Mouse (Mus musculus) spleen, adult 12 weeks (tissue): ENCODE results near the gene Rftn1.

Experiments used
- DNase-seq: peaks from one replicate; pipeline ENCODE4 v3.0.0; 2022; ENCODE audit warnings: low spot score

The Rftn1 gene

DNA sequence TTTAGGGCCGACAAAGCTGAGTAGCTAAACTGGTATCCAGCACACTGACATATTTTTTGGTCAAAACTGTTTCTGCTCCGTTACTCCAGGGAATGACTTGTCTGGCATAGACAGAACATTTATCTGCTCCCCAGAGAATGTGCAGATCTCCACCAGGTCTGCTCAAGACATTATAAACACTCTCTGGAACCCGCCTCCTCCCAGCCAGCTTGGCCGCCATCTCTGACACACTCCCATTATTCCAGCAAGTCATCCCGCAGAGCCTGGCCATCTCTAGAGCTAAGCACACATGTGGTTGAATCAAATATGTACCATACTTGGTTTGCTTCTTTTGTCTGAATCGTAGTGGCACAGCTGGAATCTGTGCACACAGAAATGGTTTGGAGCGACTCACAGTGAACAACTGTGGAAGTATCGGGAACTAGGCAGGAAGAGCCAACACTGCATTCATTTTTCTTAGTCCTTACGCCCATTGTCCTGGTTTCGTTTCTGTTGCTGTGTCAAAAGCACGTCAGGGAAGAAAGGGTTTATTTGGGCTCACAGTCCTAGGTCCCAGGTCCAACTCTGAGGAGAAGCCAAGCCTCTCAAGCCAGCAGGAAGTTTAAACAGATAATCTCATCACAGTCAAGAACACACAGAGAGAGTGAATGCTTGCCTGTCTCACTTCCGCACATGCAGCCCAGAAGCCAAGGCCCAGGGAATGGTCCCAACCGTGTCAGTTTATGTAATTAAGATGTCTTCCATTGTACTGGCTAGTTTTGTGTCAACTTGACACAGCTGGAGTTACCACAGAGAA lies 126.4 kb downstream of the Rftn1 start:
- DNase-seq: no peak

- no peak for DNase-seq
These were observed 127.8 kb downstream of the Rftn1 start for GRCm38 (mm10) chr17:50062649-50063048.

DNA sequence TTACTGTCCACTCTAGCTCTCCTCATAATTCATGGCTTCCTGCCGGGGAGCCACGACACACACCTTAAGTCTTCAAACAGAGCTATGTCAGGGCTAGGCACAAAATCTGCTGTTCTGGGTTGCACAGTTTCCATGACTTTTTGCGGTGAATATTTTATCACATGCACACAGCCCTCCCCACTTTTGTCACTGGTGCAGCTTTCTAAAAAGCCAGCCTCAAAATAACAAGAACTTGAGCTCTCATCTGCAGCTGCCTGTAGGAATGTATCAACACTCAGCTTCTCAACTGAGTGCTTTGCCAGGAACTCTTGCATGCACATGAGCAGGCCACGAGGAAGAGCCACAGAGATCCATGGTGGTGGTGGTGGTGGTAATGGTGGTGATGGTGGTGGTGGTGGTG lies 129.0 kb downstream of the Rftn1 start:
- no peak for DNase-seq

- DNase-seq: no peak
These were observed 130.3 kb downstream of the Rftn1 start for GRCm38 (mm10) chr17:50060220-50060619.

GRCm38 (mm10) chr17:50059417-50059816 lies 131.1 kb downstream of the Rftn1 start:
- DNase-seq: no peak

DNA sequence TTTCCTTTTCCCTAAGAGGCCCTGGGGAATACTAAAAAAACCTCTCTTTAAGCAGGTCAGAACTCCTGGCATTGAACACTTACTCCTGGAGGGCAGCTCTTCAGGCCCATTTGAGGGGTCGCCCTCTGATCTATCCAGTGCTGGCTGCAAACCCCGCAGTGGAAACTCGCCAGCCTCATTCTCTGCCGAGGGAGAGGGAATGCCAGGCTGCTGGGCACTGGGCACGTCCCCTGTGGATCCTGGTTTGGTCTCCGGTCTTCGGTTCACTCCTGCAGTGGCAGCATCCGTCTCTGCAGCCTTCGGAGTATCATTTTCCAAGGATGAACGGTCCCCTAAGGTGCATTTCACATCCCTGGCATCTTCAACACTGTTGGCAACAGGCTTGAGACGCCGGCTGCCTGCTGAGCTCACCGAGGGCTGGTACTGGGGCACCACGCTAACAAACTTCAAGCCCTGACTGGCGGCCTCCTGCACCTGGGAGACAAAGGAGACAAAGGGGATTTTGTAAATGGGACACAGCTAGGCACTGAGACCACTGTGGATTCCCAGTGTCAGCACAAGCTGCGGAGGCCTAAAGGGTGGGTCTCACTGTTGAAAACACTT lies 135.2 kb downstream of the Rftn1 start:
- no peak for DNase-seq

DNA sequence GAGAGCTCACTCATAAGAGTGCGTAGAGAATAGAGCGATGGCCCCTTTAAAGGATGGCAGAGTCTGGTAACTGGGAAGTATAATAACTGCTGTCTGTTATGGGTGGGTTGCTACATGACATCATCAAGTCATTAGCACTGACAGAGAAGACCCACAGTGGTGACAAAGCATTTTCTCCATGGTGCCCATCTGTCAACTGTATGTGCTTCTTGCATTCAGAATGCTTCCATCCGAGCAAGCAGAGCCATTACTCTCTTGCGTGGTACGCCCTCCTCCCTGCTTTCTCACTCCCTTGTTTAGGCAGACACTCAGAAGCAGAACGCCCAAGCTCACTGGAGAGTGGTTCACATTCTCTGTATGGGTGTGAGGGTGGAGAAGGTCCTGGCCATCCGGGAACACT lies 135.9 kb downstream of the Rftn1 start:
- DNase-seq: no peak

- DNase-seq: no peak
These were observed 136.5 kb downstream of the Rftn1 start for GRCm38 (mm10) chr17:50053961-50054360.

DNA sequence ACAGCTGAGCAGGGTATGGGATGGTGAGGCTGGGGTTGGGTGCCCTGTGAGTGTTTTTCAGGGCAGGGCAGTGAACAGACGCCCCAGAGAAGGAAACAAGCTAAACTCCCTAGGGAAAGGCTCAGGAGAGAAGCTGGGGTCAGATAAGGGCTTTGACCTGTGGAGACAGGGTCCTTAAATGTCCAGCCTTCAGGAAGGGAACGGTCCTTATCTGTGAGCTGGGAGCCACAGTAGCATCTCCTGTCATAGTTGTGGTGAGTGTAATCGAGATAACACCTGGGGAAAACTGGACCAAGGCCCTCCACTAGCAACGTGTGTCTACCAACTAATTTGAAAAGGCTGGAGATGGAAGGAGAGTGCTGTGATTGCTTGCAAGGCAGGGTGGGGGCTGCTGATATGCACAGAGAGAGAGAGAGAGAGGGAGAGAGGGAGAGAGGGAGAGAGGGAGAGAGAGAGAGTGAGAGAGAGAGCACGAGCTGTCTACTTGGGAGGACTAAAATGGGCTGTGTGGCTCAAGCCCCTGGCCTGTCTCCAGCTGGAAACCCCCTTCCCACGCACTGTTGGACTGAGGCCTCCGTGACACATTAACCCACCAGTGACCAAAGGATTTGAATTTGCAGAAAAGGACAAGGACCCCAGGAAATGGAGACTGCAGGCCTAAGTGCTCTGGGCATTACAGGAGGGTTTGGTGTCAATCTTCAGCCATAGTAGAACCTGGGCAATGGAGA lies 137.6 kb downstream of the Rftn1 start:
- no peak for DNase-seq

DNA sequence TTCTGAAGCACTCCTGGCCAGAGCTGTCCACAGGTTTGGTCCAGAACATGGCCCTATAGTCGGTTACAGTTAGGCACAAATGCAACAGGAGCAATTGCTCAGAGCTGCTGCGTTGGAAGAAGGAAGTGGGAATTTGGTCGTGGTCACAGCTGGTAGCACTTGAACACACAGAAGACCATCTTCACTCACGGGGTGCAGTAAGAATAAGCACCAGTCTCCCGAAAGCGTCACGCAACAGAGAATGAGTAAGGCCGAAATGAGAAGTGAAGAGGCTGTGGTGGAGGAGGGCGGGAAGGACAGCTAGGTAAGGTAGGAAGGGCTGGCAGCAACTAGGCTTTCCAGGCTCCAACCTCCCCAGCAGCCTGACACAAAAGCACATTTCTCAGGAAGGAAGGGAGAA lies 140.0 kb downstream of the Rftn1 start:
- no peak for DNase-seq

DNA sequence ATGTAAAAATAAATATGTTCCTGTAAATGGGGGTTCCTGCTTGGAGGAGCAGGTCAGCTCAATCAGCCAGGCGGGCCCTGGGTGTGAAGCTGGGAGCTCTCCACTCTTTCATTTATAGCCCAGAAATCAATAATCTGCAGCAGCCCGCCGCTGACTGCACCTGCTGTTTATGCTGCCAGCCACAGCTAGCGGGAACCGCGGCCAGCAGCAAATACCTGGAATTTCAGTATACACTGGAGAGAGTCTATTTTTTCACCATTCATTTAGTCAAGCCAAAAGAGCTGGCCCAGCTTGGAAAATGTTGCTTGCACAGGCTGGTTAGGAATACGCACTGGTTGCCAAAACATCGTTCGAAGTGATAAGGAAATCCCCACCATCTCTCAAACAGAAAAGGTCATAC lies 142.3 kb downstream of the Rftn1 start:
- no peak for DNase-seq

- DNase-seq: no peak
These were observed 143.3 kb downstream of the Rftn1 start for GRCm38 (mm10) chr17:50047182-50047581.

DNA sequence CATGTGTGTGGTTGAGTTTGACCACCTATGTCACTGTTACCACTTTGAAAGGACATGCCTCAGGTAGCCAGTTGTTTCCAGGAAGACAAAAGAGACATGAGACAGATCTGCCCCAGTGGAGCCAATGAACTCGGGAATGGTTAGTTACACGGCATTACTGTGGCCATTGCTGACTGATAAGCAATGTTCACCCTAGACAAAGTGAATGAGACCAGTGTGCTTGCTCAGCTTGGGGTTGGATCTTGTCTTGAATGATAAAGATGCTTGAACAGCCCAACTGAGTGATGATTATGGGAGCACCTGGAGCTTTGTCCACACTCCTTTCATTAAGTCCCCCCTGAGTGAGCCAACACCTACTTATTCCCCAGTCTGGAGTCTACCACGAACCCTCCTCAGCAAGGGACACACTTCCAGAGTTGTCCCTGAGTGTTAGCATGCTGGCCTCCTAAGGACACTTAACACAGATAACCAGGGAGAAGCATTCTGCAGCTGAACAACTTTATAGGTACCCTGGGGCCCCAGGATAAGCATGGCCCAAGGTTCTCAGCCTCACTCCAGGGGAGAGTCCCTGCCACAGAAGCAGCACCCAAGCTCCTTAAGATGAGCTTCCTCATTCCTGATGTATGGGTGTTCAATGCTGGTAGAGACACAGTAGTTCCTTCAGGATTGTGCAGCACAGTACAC lies 149.6 kb downstream of the Rftn1 start:
- DNase-seq: no peak

- DNase-seq: no peak
These were observed 152.4 kb downstream of the Rftn1 start for GRCm38 (mm10) chr17:50037882-50038665.

DNA sequence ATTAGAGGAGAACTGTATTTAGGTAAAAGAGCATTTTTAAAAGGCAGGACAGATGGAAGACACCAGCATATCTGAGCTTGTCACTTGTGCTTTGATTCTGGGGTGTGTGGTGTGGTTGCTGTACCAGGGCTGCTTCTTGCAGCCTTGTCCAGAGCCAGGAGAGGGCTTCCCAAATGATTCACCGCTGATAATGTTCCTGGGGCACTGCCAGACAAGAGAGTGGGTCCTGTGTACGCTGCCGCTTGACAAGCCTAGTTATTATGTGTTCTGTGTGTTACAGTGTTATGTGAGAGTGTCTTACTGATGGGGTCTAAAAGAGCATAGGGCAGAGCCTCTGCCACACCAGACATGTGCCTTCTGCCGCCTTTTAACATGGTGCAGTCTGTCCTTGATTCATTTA lies 153.1 kb downstream of the Rftn1 start:
- DNase-seq: no peak

DNA sequence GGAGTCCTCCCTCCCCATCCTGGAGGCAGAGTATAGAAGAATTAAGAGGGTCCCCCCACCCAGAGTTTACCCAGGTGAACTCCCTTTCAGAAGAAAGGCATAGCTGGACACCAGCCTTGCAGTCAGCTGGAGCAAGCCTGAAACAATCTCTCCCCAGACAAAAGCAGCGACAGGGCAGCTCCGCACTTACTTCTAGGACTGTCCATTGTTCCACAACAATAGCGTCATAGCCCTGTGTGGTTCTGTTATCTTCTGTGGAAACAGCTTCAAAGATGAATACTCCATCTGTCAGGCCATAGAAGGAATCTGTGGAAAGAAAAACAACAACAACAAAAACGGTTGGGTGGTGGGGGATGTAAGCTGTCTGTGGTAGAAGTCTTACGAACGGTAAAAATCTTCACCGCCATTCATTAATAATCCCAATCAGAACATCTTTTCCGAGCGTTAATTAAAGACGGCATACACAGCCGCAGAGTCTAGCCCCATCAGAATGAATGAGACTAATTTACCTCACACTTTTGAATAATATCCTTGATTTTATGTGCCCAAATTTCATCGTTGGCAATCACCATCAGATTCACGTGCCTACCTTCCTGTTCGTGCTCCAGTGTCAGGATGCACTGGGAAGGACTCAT lies 153.6 kb downstream of the Rftn1 start:
- DNase-seq: no peak

GRCm38 (mm10) chr17:50033698-50034097 lies 156.8 kb downstream of the Rftn1 start:
- DNase-seq: no peak

- DNase-seq: no peak
These were observed 158.7 kb downstream of the Rftn1 start for GRCm38 (mm10) chr17:50031548-50032491.

GRCm38 (mm10) chr17:50025651-50026050 lies 164.8 kb downstream of the Rftn1 start:
- DNase-seq: no peak

- DNase-seq: peak; percentile 44
These were observed 165.3 kb downstream of the Rftn1 start for GRCm38 (mm10) chr17:50025173-50025626.
